Mouse (Mus musculus): ENCODE measurements around the gene Ttc19. TPM values are rescaled to one million over a fixed set of nuclear protein-coding genes. Genes with fewer than 3 reads are reported as not detected.
"Not testable (repeated sequence)": the region's sequence is repeated elsewhere in the genome, so short reads cannot be mapped to it uniquely, and the experiment has no call there.

Gene Ttc19
- total and polyA plus RNA-seq, 3 experiments = 11.4 to 12.7 TPM; not detected in 1

GRCm38 (mm10) chr11:62369924-62370323, 88.7 kb downstream of the Ttc19 start:
- Histone ChIP-seq H3K79me2 (ENCODE audit: control insufficient read depth, insufficient read depth, low read length, poor library complexity) (no peaks in the 10 kb centered on the region), H3K4me3 (ENCODE audit: control insufficient read depth in 1 of 2, insufficient read depth in 1 of 2, low read depth in 2 of 2, low read length in 2 of 2) (no peak overlapping the region), H3K27me3 (ENCODE audit: control insufficient read depth in 1 of 2, insufficient read depth in 2 of 2, low read length in 2 of 2) (no peaks in the 10 kb centered on the region), H3K9me3 (replicated peaks; ENCODE audit: insufficient read depth, low read length) (no peaks in the 10 kb centered on the region), H3K36me3 (ENCODE audit: control insufficient read depth in 1 of 2, insufficient read depth in 2 of 2, low read length in 2 of 2) (peaks cover 0 to 48% of the 10 kb centered on the region in 2 experiments; a peak in 3 of 4 replicates), H3K4me1 (ENCODE audit: control insufficient read depth in 1 of 2, insufficient read depth in 2 of 2, low read length in 2 of 2) (no peaks in the 10 kb centered on the region), H3K27ac (ENCODE audit: control insufficient read depth, low read depth, low read length) (no peak overlapping the region), H3K9ac (ENCODE audit: control insufficient read depth, low read depth, low read length, poor library complexity, severe bottlenecking) (no peak overlapping the region)
- TF ChIP-seq RAD21 (IDR thresholded peaks at IDR 0.05; ENCODE audit: low read depth, low read length) (no peak), SMC3 (IDR thresholded peaks at IDR 0.05; ENCODE audit: low read depth, low read length) (no peak), ETS1 (IDR thresholded peaks at IDR 0.05; ENCODE audit: low read depth, low read length) (no peak), MAFK (IDR thresholded peaks at IDR 0.05; ENCODE audit: borderline replicate concordance, low read depth, low read length) (peak; percentile 97)
- DNase-seq (ENCODE audit: low read depth, low spot score) = no peak

- Histone ChIP-seq H3K79me2 (ENCODE audit: control insufficient read depth, insufficient read depth, low read length, poor library complexity) (no peaks in the 10 kb centered on the region), H3K27me3 (ENCODE audit: control insufficient read depth in 1 of 2, insufficient read depth in 2 of 2, low read length in 2 of 2) (no peaks in the 10 kb centered on the region), H3K4me3 (ENCODE audit: control insufficient read depth in 1 of 2, insufficient read depth in 1 of 2, low read depth in 2 of 2, low read length in 2 of 2) (no peak overlapping the region), H3K9me3 (replicated peaks; ENCODE audit: insufficient read depth, low read length) (no peaks in the 10 kb centered on the region), H3K36me3 (ENCODE audit: control insufficient read depth in 1 of 2, insufficient read depth in 2 of 2, low read length in 2 of 2) (peaks cover 0 to 53% of the 10 kb centered on the region in 2 experiments; a peak in 2 of 4 replicates), H3K4me1 (ENCODE audit: control insufficient read depth in 1 of 2, insufficient read depth in 2 of 2, low read length in 2 of 2) (no peaks in the 10 kb centered on the region), H3K9ac (ENCODE audit: control insufficient read depth, low read depth, low read length, poor library complexity, severe bottlenecking) (no peak overlapping the region), H3K27ac (ENCODE audit: control insufficient read depth, low read depth, low read length) (no peak overlapping the region)
- no peak for TF ChIP-seq MAFK (IDR thresholded peaks at IDR 0.05; ENCODE audit: borderline replicate concordance, low read depth, low read length)
- no peak for TF ChIP-seq MXI1 (IDR thresholded peaks at IDR 0.05; ENCODE audit: low read depth, low read length)
- no peak for TF ChIP-seq RAD21 (IDR thresholded peaks at IDR 0.05; ENCODE audit: low read depth, low read length)
- DNase-seq (ENCODE audit: low read depth, low spot score) = no peak
Observed at GRCm38 (mm10) chr11:62371776-62372175, 90.5 kb downstream of the Ttc19 start.

- not testable (repeated sequence) for H3K27me3 ChIP-seq (ENCODE audit: control insufficient read depth in 1 of 2, insufficient read depth in 2 of 2, low read length in 2 of 2)
- TF ChIP-seq POLR2A (IDR thresholded peaks at IDR 0.05; ENCODE audit: control insufficient read depth in 1 of 2, insufficient read depth in 1 of 2, low read depth in 1 of 2, low read length in 2 of 2, poor library complexity in 1 of 2) (0 out of 4 replicates have a peak, but pooled peaks of 1 of the 2 experiments have one; percentile 16), ZNF384 (IDR thresholded peaks at IDR 0.05; ENCODE audit: low read depth, low read length) (peak; percentile 73), TBP (IDR thresholded peaks at IDR 0.05; ENCODE audit: low read depth, low read length) (peak; percentile 92), SMC3 (IDR thresholded peaks at IDR 0.05; ENCODE audit: low read depth, low read length) (0 out of 2 replicates have a peak, but pooled peaks have one; percentile 4), CTCF (IDR thresholded peaks at IDR 0.05 in 2 of 3, conservative IDR thresholded peaks at IDR 0.05 in 1 of 3; ENCODE audit: control insufficient read depth in 1 of 3, insufficient read depth in 1 of 3, low read depth in 2 of 3, low read length in 3 of 3, poor library complexity in 1 of 3, severe bottlenecking in 1 of 3) (peak in 2 of 3 experiments; percentile 7 to 43; a peak in 2 of 6 replicates)
- H3K36me3 ChIP-seq (ENCODE audit: control insufficient read depth in 1 of 2, insufficient read depth in 2 of 2, low read length in 2 of 2) = peaks cover 0 to 70% of the 10 kb centered on the region in 2 experiments; a peak in 2 of 4 replicates
Observed at GRCm38 (mm10) chr11:62377202-62377851, 96.1 kb downstream of the Ttc19 start.

More at GRCm38 (mm10) chr11:62377202-62377851, 96.1 kb downstream of the Ttc19 start:
- not testable (repeated sequence) for H3K4me1 ChIP-seq (ENCODE audit: control insufficient read depth in 1 of 2, insufficient read depth in 2 of 2, low read length in 2 of 2); H3K9me3 ChIP-seq (replicated peaks; ENCODE audit: insufficient read depth, low read length); H3K9ac ChIP-seq (ENCODE audit: control insufficient read depth, low read depth, low read length, poor library complexity, severe bottlenecking); H3K27ac ChIP-seq (ENCODE audit: control insufficient read depth, low read depth, low read length); H3K4me3 ChIP-seq (ENCODE audit: control insufficient read depth in 1 of 2, insufficient read depth in 1 of 2, low read depth in 2 of 2, low read length in 2 of 2); H3K79me2 ChIP-seq (ENCODE audit: control insufficient read depth, insufficient read depth, low read length, poor library complexity)
- peak; percentile 21 for DNase-seq (ENCODE audit: low read depth, low spot score)

Other genes with a start within 250 kb of the Ttc19 start
- gene Adora2b, start 32.5 kb upstream of the Ttc19 start, total RNA-seq (2012; rRNA removed) = 1.7 and 2.2 TPM in 2 replicates
- 1 to 10 TPM in 1 of 2 experiments, not detected in 1; 3.2 TPM for gene Adora2b, start 32.5 kb upstream of the Ttc19 start, polyA plus RNA-seq (2012; ENCODE audit: insufficient read depth in 1 of 2, insufficient read length in 2 of 2, low read depth in 1 of 2, low replicate concordance in 2 of 2, missing spikeins in 1 of 2)
- 18.2 and 18.7 TPM in 2 replicates for gene Zswim7, start 98 bp upstream of the Ttc19 start, total RNA-seq (2012; rRNA removed)
- gene Zswim7, start 98 bp upstream of the Ttc19 start, polyA plus RNA-seq (2012; ENCODE audit: insufficient read depth in 1 of 2, insufficient read length in 2 of 2, low read depth in 1 of 2, low replicate concordance in 2 of 2, missing spikeins in 1 of 2) = 10 to 100 TPM in 1 of 2 experiments, not detected in 1; 15.1 TPM
- gene Pigl, start 177.0 kb downstream of the Ttc19 start, total RNA-seq (2012; rRNA removed) = 1.6 and 2.0 TPM in 2 replicates
- gene Pigl, start 177.0 kb downstream of the Ttc19 start, polyA plus RNA-seq (2012; ENCODE audit: insufficient read depth in 1 of 2, insufficient read length in 2 of 2, low read depth in 1 of 2, low replicate concordance in 2 of 2, missing spikeins in 1 of 2) = 1 to 10 TPM in 1 of 2 experiments, not detected in 1; 4.1 TPM
- gene Ncor1, start 177.1 kb downstream of the Ttc19 start, total RNA-seq (2012; rRNA removed) = 71.8 and 90.7 TPM in 2 replicates
- 100 to 1,000 TPM; 188 to 250 TPM for gene Ncor1, start 177.1 kb downstream of the Ttc19 start, polyA plus RNA-seq (2012; ENCODE audit: insufficient read depth in 1 of 2, insufficient read length in 2 of 2, low read depth in 1 of 2, low replicate concordance in 2 of 2, missing spikeins in 1 of 2)